Mouse (Mus musculus) adrenal gland, adult 18-20 months (tissue): ENCODE data around the gene Ttc39b. TPM values are rescaled to one million over a fixed set of nuclear protein-coding genes. Genes with fewer than 3 reads are reported as not detected.

Source experiments
- DNase-seq, 2 experiments: peaks; one replicate each; pipeline ENCODE4 v3.0.0; 2021 to 2022; ENCODE audit warnings: low spot score in 2 of 2
- long read RNA-seq, 2 experiments: library from polyadenylated mRNA; stranded (forward); transcript quantifications; one replicate each; pipeline ENCODE4 v2.0.0; 2021
- total RNA-seq, 2 experiments: library from RNA; stranded (reverse); gene quantifications; 1 replicate in 1 of 2; 2 replicates in 1 of 2; pipeline ENCODE4 v1.2.3; 2021

Gene Ttc39b
- total RNA-seq = 10 to 100 TPM; 16.4 to 18.3 TPM
- long read RNA-seq, experiment 1, full-length matches to known transcripts = 4 of 7 reads
- long read RNA-seq, experiment 1, partial matches to known transcripts = 0 of 7 reads
- long read RNA-seq, experiment 1, other reads (novel, unspliced or antisense) = 3 of 7 reads
- long read RNA-seq, experiment 2, full-length matches to known transcripts = 5 of 7 reads
- long read RNA-seq, experiment 2, partial matches to known transcripts = 0 of 7 reads
- long read RNA-seq, experiment 2, other reads (novel, unspliced or antisense) = 2 of 7 reads

- peak; percentile 99 to 100 for DNase-seq
These were observed at the start of gene Ttc39b for GRCm38 (mm10) chr4:83323910-83324684. TSS of gene Ttc39b (minus strand) at chr4:83324255.

DNA sequence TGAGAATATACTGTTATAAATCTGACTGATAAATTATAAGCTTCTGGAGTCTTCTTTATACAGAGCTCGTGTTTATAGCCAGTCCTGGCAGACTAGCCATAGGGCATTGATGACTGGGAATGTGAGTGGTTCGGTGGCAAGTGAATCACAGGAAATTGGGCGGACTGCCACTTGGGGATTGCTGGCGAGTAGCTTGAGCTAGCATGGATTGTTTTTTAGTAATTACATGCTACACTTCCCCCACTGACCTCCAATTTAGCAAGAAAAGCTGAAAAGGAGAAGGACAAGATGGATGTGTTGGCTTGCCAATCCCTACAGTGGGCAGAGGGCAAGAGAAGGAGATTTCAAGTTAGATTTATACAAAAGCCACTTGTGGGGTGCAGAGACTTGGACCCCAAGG, 49.3 kb upstream of the Ttc39b start:
- no peak for DNase-seq

- DNase-seq = no peak
These were observed 33.7 kb upstream of the Ttc39b start for GRCm38 (mm10) chr4:83357738-83358137.

GRCm38 (mm10) chr4:83354786-83355185, 30.7 kb upstream of the Ttc39b start:
- DNase-seq = no peak

GRCm38 (mm10) chr4:83353949-83354348, 29.9 kb upstream of the Ttc39b start:
- DNase-seq = no peak

DNA sequence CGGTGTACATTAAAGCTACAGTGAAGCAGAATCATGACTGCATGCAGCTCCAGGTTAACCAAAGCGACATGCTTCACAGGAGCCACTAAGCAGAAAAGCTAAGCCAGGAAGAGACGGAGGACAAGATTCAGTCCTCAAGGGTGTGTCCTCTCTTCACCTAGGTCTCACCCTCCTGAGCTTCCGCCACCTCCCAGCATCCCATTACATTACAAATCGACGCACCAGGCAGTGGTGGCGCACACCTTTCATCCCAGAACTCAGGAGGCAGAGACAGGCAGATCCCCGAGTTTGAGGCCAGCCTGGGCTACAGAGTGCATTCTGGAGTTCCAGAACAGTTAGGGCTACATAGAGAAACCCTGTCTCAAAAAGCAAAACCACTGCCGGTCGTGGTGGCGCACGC, 29.2 kb upstream of the Ttc39b start:
- DNase-seq = no peak

- peak in 1 of 2 experiments; percentile 42 for DNase-seq
These were observed 26.7 kb upstream of the Ttc39b start for GRCm38 (mm10) chr4:83350719-83351118.

DNA sequence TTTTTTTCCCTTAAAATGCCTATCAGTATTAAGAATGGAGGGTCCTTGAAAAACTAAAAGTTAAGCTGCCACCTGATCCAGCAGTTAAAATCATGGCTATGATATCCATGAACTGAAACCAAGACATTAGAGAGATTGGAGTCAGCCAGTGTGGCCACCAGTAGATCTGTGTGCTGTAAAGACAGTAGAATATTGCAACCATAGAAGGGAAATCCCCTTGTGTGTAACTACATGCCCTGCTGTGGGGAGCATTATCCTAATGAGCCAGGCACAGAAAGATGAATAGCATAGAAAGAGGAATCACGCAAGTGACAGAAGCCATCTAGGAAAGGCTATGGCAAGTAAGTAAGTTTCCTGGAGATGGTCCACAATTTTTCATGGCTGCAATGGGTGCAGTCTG, 24.9 kb upstream of the Ttc39b start:
- no peak for DNase-seq

DNA sequence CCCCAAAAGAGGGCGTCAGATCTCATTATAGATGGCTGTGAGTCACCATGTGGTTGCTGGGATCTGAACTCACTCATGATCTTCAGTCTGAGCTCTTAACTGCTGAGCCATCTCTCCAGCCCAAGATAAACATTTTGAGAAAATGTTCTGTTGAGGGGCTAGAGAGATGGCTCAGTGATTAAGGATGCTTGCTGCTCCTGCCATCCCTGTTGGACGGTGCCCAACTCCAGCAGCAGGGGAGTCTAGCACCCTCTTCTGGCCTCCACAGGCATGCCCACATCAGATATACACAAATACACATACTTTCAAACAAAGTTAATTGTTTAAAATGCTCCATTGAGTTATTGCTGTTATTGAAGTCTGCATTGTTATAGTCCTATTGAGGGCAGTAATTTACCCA, 19.8 kb upstream of the Ttc39b start:
- DNase-seq = no peak

- no peak for DNase-seq
These were observed 19.2 kb upstream of the Ttc39b start for GRCm38 (mm10) chr4:83343146-83343823.

DNA sequence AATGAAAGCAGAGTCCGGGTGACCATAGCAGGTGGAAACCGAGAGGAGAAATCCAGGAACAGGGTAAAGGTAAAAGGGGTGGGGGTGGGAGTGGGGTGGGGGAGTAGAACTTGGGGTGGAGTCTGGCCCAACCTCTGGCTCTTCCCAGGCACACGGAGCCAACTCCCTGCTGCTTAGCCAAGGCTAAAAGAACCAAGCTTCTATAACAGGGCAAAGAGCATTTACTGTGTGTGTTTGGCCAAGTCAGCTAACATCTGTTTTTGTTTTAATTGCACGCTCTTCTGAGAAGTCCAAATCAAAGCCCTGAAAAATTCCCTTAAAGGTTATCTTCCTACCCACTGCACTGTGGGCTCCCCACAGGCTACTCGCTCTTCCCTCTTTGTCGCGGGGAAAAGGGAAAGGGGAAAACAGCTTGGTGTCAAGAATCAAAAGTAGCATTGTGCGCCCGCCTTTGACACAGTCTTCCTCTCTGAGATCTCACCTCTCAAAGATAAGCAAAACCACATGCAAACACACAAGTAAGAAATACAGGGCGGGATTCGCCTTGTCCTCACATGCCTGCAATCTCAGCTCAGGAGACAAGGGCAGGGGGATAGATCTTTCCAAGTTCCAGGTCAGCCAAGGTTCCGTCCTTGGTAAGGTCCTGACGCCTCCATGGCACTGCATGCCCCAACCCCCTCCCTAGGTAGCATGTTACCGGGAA, 18.4 kb upstream of the Ttc39b start:
- no peak for DNase-seq

- DNase-seq = no peak
These were observed 15.3 kb upstream of the Ttc39b start for GRCm38 (mm10) chr4:83339393-83339792.

DNA sequence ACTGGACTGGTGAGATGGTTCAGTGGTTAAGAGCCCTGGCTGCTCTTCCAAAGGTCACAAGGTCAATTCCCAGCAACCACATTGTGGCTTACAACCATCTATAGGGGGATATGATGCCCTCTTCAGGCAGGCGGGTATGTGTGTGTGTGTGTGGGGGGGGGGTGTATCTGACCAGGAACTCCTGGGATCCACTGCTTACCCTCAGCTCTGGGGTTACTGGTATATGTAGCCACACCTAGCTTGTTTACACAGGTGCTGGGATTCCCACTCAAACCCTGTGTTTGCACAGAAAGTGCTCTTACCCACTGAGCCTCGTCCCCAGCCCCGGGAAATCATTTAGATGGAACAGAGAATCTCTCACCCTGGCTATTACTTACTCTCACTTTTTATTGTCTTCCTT, 13.7 kb upstream of the Ttc39b start:
- no peak for DNase-seq

DNA sequence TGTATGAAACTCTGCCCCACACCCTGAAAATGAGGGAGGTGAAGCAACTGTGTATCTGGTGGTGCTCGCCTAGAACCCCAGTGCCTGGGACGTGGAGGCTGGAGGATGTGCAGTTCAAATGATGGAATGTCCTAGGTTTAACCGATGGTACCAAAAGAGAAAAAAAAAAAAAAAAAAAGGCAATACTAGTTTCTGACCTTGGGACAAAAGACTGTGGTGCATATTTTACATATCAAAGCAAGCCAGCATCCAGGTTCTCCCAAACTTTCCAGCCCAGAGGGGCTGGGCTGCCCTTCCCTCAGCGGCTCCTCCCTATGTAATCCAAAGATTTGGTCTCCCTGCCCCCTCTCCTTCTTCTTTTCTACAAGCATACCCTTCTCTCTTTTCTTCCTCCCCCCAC, 6.3 kb upstream of the Ttc39b start:
- no peak for DNase-seq

DNA sequence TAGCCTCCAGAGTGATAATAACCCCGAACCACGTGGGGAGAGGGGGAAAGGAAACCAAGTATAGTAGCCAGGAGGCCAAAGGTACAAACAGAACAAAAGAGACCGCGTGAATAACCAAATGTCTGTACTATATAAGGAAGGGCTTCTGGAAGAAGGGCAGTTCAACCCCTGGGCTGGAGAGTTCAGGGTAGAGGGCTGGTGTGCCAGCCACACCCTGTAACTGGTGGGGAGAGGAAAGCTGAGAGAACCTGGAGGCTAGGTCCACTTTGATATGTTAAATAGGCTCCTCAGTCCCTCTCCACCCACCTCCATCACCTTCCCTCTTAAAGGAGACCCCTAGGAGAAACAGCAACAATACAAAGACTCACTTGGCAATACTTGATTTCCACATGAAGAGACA, 5.6 kb upstream of the Ttc39b start:
- DNase-seq = no peak

DNA sequence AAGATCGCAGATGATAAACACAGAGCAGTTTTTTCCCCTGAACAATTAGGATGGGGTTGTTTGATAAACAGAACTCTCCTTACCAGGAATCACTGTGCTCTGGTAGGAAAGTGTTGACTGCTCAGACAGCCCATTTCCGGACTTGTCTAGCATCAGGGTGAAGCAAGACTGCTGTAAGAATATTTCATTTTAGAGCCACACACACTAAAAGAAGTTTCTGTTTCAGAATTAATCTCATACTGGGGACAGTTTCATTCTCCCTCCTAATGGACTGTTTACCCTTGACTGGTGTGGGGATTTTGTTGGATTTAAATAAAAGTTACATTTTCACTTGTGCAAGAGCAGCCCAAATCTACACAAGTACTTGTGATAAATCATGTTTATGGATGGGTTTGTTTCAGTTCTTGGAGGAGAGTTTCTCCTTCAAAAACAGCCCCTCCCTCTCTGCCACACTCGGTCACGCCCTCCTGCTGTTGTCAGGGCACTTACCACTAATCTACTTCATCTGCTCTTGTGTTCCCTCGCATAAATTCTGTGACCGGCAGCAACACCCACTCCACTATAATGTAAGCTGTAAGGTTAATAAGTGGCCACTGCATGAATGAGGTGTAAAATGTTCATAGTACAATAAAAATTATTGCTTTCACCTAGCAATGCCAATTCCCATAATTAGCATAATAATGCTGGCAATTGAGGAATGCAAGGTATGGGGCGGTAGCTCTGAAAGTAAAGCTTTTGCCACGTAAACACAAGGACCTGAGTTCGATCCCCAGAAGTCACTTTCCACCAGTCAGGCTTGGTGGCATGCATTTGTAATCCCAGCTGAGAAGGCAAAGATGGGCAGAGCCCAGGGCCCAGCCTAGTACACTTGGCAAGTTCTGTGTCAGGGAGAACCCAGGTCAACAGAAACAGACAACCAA, 4.2 kb upstream of the Ttc39b start:
- DNase-seq = no peak

DNA sequence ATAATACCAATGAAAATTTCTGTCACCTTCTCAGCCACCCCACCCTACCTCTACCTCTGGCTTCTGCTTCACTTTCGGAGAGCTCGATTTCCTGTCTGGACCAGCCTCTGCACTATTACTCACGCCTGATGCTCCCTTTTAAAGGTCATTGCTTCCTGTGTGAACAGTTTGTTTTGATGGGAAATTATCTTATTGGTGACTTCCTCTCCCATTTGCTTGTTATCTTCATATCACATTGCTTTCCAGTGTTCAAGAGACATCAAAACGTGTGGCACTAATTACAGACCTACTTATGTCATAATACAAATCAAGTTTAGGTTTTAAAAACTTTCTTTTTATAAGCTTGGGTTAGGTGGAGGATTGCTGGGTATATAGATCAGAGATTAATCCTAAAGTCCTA, 3.5 kb upstream of the Ttc39b start:
- DNase-seq = no peak

GRCm38 (mm10) chr4:83325366-83325765, 1.3 kb upstream of the Ttc39b start:
- no peak for DNase-seq

DNA sequence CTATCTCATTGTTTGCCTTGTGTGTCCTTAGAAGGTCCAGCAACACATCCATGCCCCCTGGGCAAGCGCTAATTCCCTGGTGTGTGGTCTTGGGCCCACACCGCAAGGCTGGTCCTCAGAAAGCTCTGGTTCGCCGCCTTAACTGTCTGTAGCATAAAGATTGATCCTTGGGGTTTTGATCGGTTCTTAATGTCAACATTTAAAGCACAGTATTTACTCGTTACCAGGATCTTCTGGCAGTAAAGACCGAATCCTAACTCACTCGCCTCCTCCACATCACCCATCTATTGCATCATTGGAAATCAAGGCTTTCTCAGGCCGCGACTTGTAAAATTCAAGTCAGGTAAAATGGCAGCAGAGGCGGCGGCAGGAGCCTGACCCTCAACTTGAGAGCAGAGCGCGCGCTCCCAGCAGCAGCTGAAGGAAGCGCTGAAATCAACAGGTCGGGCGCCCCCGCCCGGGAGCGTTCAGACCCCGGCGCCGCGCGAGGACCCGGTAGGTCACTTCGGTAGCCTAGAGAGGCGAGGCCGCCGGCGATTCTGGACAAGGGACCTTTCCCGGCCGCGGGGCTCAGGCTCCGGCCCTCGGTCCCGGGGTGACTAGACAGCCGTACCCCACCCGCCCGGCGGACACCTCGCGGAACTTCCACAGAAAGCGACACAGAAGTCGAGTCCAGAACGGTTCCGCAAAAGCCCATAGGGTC, 703 bp downstream of the Ttc39b start:
- DNase-seq = peak; percentile 79

DNA sequence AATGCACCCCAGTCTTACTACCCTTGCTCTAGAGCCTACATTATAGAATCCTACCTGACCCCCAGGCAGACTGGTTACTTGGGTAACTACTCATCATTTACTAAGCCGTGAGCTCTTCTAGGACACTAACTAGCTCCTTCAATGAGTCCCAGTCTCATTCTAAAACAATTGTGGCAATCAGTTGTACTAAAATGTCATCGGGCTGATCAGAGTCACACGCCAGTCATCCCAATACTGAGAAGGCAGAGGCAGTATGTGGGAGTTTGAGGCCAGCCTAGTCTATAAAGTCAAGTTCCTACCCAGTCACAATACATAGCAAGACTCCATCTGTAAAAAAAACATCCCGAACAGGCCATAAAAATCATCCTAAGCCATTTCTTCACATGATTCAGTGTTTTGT, 4.3 kb downstream of the Ttc39b start:
- DNase-seq = no peak
